Mouse (Mus musculus): ENCODE data around the gene Rimbp2. TPM values are rescaled to one million over a fixed set of nuclear protein-coding genes. Genes with fewer than 3 reads are reported as not detected.
"Not testable (repeated sequence)": the region's sequence is repeated elsewhere in the genome, so short reads cannot be mapped to it uniquely, and the experiment has no call there.

The Rimbp2 gene
- polyA plus RNA-seq, 1 experiment from 2014 or later = not detected

DNA sequence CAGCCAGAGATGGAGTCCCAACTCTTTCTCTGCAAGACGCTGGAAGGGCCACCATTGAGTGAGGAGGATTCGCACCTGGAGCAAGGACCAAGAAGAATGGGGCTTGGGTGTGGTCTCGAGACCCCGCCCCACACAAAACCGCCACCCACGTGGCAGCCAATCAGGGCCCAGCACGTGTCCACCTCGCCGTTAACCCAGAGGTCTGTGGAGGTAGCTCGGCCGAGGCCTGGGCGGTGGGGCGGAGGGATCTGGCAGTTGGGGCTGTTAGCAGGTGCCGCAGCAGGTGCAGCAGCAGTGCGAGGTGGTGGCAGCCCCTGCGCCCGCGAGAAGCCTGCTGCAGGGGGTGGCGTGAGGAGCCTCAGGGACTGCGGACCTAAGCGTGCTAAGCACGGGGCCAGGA, 217.4 kb downstream of the Rimbp2 start:
- H3K27ac ChIP-seq (ENCODE audit: low read length) = no peak overlapping the region
- no peak for ATAC-seq (ENCODE audit: low read depth)
- no peaks in the 10 kb centered on the region for H3K9me3 ChIP-seq (replicated peaks; ENCODE audit: control insufficient read depth, low read length)
- 62% methylated on average over 22 of the region's 22 CpGs for WGBS (ENCODE audit: insufficient replicate concordance)
- H3K4me2 ChIP-seq (ENCODE audit: low read depth, low read length) = no peak overlapping the region
- no peak overlapping the region for H3K4me3 ChIP-seq (ENCODE audit: low read depth, low read length)
- H3K4me1 ChIP-seq (ENCODE audit: control insufficient read depth, low read depth, low read length) = no peaks in the 10 kb centered on the region
- H3K36me3 ChIP-seq (ENCODE audit: control insufficient read depth, insufficient read depth) = no peaks in the 10 kb centered on the region
- no peak overlapping the region for H3K9ac ChIP-seq (ENCODE audit: low read depth, low read length)
- no peaks in the 10 kb centered on the region for H3K27me3 ChIP-seq (ENCODE audit: control insufficient read depth, insufficient read depth, low read depth, low read length)

DNA sequence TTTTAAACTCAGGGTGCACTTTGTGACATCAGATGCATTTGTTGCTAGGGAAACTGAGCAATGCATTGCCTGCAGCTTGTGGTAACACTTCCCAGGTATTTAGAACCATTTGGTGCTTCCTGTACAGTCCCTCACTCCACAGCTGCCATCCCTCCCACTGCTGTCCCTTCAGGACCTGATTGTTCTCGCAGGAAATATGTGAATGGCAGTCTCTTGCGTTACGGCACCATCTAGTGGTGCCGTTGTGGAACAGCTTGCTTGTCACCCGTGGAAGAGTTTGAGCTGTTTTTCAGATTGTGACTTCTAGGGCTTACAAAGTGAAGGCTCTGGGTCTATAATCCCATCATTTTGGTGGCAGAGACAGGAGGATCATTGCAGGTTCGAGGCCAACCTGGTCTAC, 219.3 kb downstream of the Rimbp2 start:
- WGBS (ENCODE audit: insufficient replicate concordance) = 2% methylated on average over 6 of the region's 6 CpGs
- Histone ChIP-seq H3K4me2 (ENCODE audit: low read depth, low read length) (no peak overlapping the region), H3K4me1 (ENCODE audit: control insufficient read depth, low read depth, low read length) (no peaks in the 10 kb centered on the region), H3K27me3 (ENCODE audit: control insufficient read depth, insufficient read depth, low read depth, low read length) (no peaks in the 10 kb centered on the region), H3K27ac (ENCODE audit: low read length) (no peak overlapping the region), H3K4me3 (ENCODE audit: low read depth, low read length) (no peak overlapping the region), H3K9me3 (replicated peaks; ENCODE audit: control insufficient read depth, low read length) (no peaks in the 10 kb centered on the region), H3K36me3 (ENCODE audit: control insufficient read depth, insufficient read depth) (no peaks in the 10 kb centered on the region), H3K9ac (ENCODE audit: low read depth, low read length) (no peak overlapping the region)
- no peak for ATAC-seq (ENCODE audit: low read depth)

GRCm38 (mm10) chr5:128732416-128733014, 220.8 kb downstream of the Rimbp2 start:
- Histone ChIP-seq H3K4me1 (ENCODE audit: control insufficient read depth, low read depth, low read length) (no peaks in the 10 kb centered on the region), H3K9ac (ENCODE audit: low read depth, low read length) (no peak overlapping the region), H3K9me3 (replicated peaks; ENCODE audit: control insufficient read depth, low read length) (no peaks in the 10 kb centered on the region), H3K27me3 (ENCODE audit: control insufficient read depth, insufficient read depth, low read depth, low read length) (no peaks in the 10 kb centered on the region), H3K4me3 (ENCODE audit: low read depth, low read length) (no peak overlapping the region), H3K27ac (ENCODE audit: low read length) (no peak overlapping the region), H3K36me3 (ENCODE audit: control insufficient read depth, insufficient read depth) (no peaks in the 10 kb centered on the region), H3K4me2 (ENCODE audit: low read depth, low read length) (no peak overlapping the region)
- 53% methylated on average over 11 of the region's 11 CpGs for WGBS (ENCODE audit: insufficient replicate concordance)
- ATAC-seq (ENCODE audit: low read depth) = no peak

DNA sequence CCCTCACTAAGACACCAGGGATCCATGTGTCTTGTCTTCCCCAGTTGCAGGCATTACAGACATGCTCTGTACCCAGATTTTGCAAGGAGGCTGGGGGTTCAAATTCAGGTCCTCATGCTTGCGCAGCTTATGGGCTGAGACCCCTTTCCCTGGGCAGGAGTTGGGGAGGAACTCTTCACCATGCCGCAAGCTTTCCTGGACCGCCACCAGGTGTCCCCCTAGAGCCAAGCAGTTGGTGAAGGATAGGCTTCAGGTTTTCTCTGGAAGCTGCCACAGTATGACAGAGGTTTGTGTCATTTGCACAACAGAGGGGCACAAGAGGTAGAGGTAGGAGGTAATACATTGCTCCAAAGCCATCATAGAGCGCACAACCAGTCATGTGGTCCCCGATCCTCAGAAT, 222.7 kb downstream of the Rimbp2 start:
- no peak for ATAC-seq (ENCODE audit: low read depth)
- WGBS (ENCODE audit: insufficient replicate concordance) = 39% methylated on average over 5 of the region's 5 CpGs
- H3K27me3 ChIP-seq (ENCODE audit: control insufficient read depth, insufficient read depth, low read depth, low read length) = no peaks in the 10 kb centered on the region
- no peak overlapping the region for H3K4me2 ChIP-seq (ENCODE audit: low read depth, low read length)
- no peaks in the 10 kb centered on the region for H3K9me3 ChIP-seq (replicated peaks; ENCODE audit: control insufficient read depth, low read length)
- no peaks in the 10 kb centered on the region for H3K4me1 ChIP-seq (ENCODE audit: control insufficient read depth, low read depth, low read length)
- H3K9ac ChIP-seq (ENCODE audit: low read depth, low read length) = no peak overlapping the region
- H3K27ac ChIP-seq (ENCODE audit: low read length) = no peak overlapping the region
- H3K36me3 ChIP-seq (ENCODE audit: control insufficient read depth, insufficient read depth) = no peaks in the 10 kb centered on the region
- no peak overlapping the region for H3K4me3 ChIP-seq (ENCODE audit: low read depth, low read length)

- H3K36me3 ChIP-seq (ENCODE audit: control insufficient read depth, insufficient read depth) = no peaks in the 10 kb centered on the region
- H3K27ac ChIP-seq (ENCODE audit: low read length) = no peak overlapping the region
- WGBS (ENCODE audit: insufficient replicate concordance) = 56% methylated on average over 5 of the region's 5 CpGs
- H3K9me3 ChIP-seq (replicated peaks; ENCODE audit: control insufficient read depth, low read length) = no peaks in the 10 kb centered on the region
- H3K9ac ChIP-seq (ENCODE audit: low read depth, low read length) = no peak overlapping the region
- H3K4me1 ChIP-seq (ENCODE audit: control insufficient read depth, low read depth, low read length) = no peaks in the 10 kb centered on the region
- no peak overlapping the region for H3K4me2 ChIP-seq (ENCODE audit: low read depth, low read length)
- no peaks in the 10 kb centered on the region for H3K27me3 ChIP-seq (ENCODE audit: control insufficient read depth, insufficient read depth, low read depth, low read length)
- no peak overlapping the region for H3K4me3 ChIP-seq (ENCODE audit: low read depth, low read length)
- no peak for ATAC-seq (ENCODE audit: low read depth)
Observed at GRCm38 (mm10) chr5:128729341-128729740, 223.9 kb downstream of the Rimbp2 start.

DNA sequence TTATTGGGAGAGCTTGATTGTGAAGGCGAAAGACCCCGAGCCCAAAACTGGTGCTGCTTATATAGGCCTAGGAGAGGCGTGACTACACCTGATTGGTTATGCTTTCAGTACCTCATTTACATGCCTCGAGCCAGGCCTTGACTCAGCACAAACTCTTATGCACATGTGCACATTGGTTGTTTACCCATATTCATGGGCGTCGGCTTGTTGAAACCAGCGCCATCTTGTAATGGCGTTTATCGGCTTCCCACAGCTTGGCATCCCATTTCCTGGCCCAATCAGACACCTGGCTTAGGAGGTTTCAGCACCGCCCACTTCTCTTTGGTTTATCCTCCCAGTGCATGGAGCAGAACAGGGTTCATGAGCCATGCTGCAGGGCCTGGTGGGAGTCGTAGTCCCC, 232.8 kb downstream of the Rimbp2 start:
- H3K4me2 ChIP-seq (ENCODE audit: low read depth, low read length); H3K36me3 ChIP-seq (ENCODE audit: control insufficient read depth, insufficient read depth); H3K4me3 ChIP-seq (ENCODE audit: low read depth, low read length); H3K9me3 ChIP-seq (replicated peaks; ENCODE audit: control insufficient read depth, low read length); H3K4me1 ChIP-seq (ENCODE audit: control insufficient read depth, low read depth, low read length); H3K9ac ChIP-seq (ENCODE audit: low read depth, low read length); ATAC-seq (ENCODE audit: low read depth); H3K27ac ChIP-seq (ENCODE audit: low read length); H3K27me3 ChIP-seq (ENCODE audit: control insufficient read depth, insufficient read depth, low read depth, low read length): not testable (repeated sequence)
- 67% methylated on average over 11 of the region's 11 CpGs for WGBS (ENCODE audit: insufficient replicate concordance)

- Histone ChIP-seq H3K36me3 (ENCODE audit: control insufficient read depth, insufficient read depth) (no peaks in the 10 kb centered on the region), H3K27me3 (ENCODE audit: control insufficient read depth, insufficient read depth, low read depth, low read length) (no peaks in the 10 kb centered on the region), H3K9ac (ENCODE audit: low read depth, low read length) (no peak overlapping the region), H3K4me2 (ENCODE audit: low read depth, low read length) (no peak overlapping the region), H3K9me3 (replicated peaks; ENCODE audit: control insufficient read depth, low read length) (no peaks in the 10 kb centered on the region), H3K4me3 (ENCODE audit: low read depth, low read length) (no peak overlapping the region), H3K27ac (ENCODE audit: low read length) (no peak overlapping the region), H3K4me1 (ENCODE audit: control insufficient read depth, low read depth, low read length) (no peaks in the 10 kb centered on the region)
- WGBS (ENCODE audit: insufficient replicate concordance) = 62% methylated on average over 16 of the region's 16 CpGs
- no peak for ATAC-seq (ENCODE audit: low read depth)
Observed at GRCm38 (mm10) chr5:128715171-128715570, 238.1 kb downstream of the Rimbp2 start.

DNA sequence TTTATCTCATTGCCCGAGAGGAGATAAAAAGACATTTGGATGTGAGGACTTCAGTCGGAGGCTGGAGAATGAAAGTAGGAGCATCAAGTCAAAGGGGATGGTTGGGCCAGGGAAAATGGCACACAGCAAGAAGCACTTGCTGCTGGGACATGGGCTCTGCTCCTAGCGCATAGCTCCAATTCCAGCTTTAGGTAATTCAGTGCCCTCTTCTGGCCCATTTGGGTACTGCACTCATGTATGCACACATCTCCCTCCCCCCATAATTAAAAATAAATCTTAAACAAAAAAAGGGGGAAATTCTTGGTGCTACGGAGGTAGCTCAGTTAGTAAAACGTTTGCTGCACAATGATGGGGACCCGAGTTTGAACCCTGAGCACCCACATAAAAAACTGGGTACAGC, 241.4 kb downstream of the Rimbp2 start:
- Histone ChIP-seq H3K27me3 (ENCODE audit: control insufficient read depth, insufficient read depth, low read depth, low read length) (no peaks in the 10 kb centered on the region), H3K4me3 (ENCODE audit: low read depth, low read length) (no peak overlapping the region), H3K27ac (ENCODE audit: low read length) (no peak overlapping the region), H3K9ac (ENCODE audit: low read depth, low read length) (no peak overlapping the region), H3K9me3 (replicated peaks; ENCODE audit: control insufficient read depth, low read length) (no peaks in the 10 kb centered on the region), H3K4me2 (ENCODE audit: low read depth, low read length) (no peak overlapping the region), H3K36me3 (ENCODE audit: control insufficient read depth, insufficient read depth) (no peaks in the 10 kb centered on the region), H3K4me1 (ENCODE audit: control insufficient read depth, low read depth, low read length) (no peaks in the 10 kb centered on the region)
- WGBS (ENCODE audit: insufficient replicate concordance) = 67% methylated on average over 6 of the region's 6 CpGs
- ATAC-seq (ENCODE audit: low read depth) = no peak

GRCm38 (mm10) chr5:128710596-128710995, 242.7 kb downstream of the Rimbp2 start:
- Histone ChIP-seq H3K27ac (ENCODE audit: low read length) (no peak overlapping the region), H3K36me3 (ENCODE audit: control insufficient read depth, insufficient read depth) (no peaks in the 10 kb centered on the region), H3K9me3 (replicated peaks; ENCODE audit: control insufficient read depth, low read length) (0 out of 2 replicates have a peak, but pooled peaks cover 3% of the 10 kb centered on the region), H3K4me2 (ENCODE audit: low read depth, low read length) (no peak overlapping the region), H3K4me3 (ENCODE audit: low read depth, low read length) (no peak overlapping the region), H3K4me1 (ENCODE audit: control insufficient read depth, low read depth, low read length) (no peaks in the 10 kb centered on the region), H3K9ac (ENCODE audit: low read depth, low read length) (no peak overlapping the region), H3K27me3 (ENCODE audit: control insufficient read depth, insufficient read depth, low read depth, low read length) (no peaks in the 10 kb centered on the region)
- 27% methylated on average over 8 of the region's 8 CpGs for WGBS (ENCODE audit: insufficient replicate concordance)
- no peak for ATAC-seq (ENCODE audit: low read depth)

Data from liver, embryonic 16.5 days (tissue).